Comparison of ENCODE assay signal across 14 mouse cellular contexts in the genomic region with DNA sequence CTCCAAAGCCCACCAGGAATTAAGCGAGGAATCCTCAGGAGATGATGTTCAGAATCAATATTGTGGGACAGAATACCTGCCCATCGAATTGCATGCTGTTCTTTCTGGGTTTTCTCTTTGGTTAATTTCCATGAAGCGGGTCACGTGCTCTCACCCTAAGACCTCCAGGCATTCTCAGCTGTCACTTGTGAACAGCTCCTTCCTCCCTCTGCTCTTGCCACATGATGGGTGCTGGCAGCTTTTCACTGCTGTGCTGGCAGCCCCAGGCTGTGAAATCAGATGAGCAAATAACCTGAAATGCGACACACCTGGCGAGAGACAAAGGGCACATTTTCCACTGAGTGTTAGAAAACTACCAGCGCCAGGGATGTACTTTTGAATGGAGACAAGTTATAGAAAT.
DNase-seq lines count a peak whose midpoint lies in the region; ATAC-seq and TF ChIP-seq lines count a peak whose summit lies in the region.
"Had no signal": no experiment of that assay in that cellular context is flagged by ENCODE, and none has a peak within 500 bp of the region (broad histone marks: within the 10 kb centered on the region; RNA-seq: fewer than 3 reads in every experiment).

No protein-coding gene starts in this region.

- TF ChIP-seq POLR2A in heart, adult 2 months (IDR thresholded peaks at IDR 0.05; ENCODE audit: insufficient read depth, low read depth, low read length), result no peak
- TF ChIP-seq POLR2A in myocyte (IDR thresholded peaks at IDR 0.05; ENCODE audit: insufficient read length, low read depth), result no peak

- no peak for TF ChIP-seq CTCF in heart, adult 2 months (IDR thresholded peaks at IDR 0.05)

- no peaks in the 10 kb centered on the region for H3K27me3 ChIP-seq in heart, adult 2 months (ENCODE audit: control insufficient read depth, insufficient read depth, low read length)
- no peaks in the 10 kb centered on the region for H3K27me3 ChIP-seq in midbrain, embryonic 16.5 days (ENCODE audit: control insufficient read depth, insufficient read depth, low read depth, low read length)
- H3K27me3 ChIP-seq in midbrain, embryonic 11.5 days (ENCODE audit: control insufficient read depth, insufficient read depth, low read length), result no peaks in the 10 kb centered on the region
- H3K27me3 ChIP-seq in myocyte (ENCODE audit: control insufficient read depth, insufficient read depth, insufficient read length), result no peaks in the 10 kb centered on the region
- H3K27me3 ChIP-seq: midbrain, embryonic 12.5 days; neural tube, embryonic 13.5 days had no signal

- no peak for TF ChIP-seq EP300 in heart, adult 2 months (IDR thresholded peaks at IDR 0.05; ENCODE audit: insufficient read depth, low read depth, low read length)

- no peaks in the 10 kb centered on the region for H3K79me2 ChIP-seq in heart, adult 2 months (replicated peaks; ENCODE audit: control insufficient read depth, insufficient read depth, low read length)
- no peaks in the 10 kb centered on the region for H3K79me2 ChIP-seq in myocyte (ENCODE audit: control insufficient read depth, insufficient read depth)

- no peaks in the 10 kb centered on the region for H3K36me3 ChIP-seq in heart, adult 2 months (ENCODE audit: control insufficient read depth, insufficient read depth, low read length)
- H3K36me3 ChIP-seq in midbrain, embryonic 16.5 days (ENCODE audit: control insufficient read depth, insufficient read depth, low read length), result no peaks in the 10 kb centered on the region
- no peaks in the 10 kb centered on the region for H3K36me3 ChIP-seq in midbrain, embryonic 11.5 days (ENCODE audit: control insufficient read depth, insufficient read depth, low read length)
- no peaks in the 10 kb centered on the region for H3K36me3 ChIP-seq in myocyte (ENCODE audit: control insufficient read depth, insufficient read depth)
- H3K36me3 ChIP-seq: midbrain, embryonic 12.5 days; neural tube, embryonic 13.5 days had no signal

- H3K27ac ChIP-seq in heart, adult 2 months, result no peak overlapping the region
- no peak overlapping the region for H3K27ac ChIP-seq in midbrain, embryonic 16.5 days (ENCODE audit: low read length)
- H3K27ac ChIP-seq in midbrain, embryonic 11.5 days (ENCODE audit: low read depth, low read length), result no peak overlapping the region
- H3K27ac ChIP-seq: layer of hippocampus, adult 2 months; liver, embryonic 14.5 days; midbrain, embryonic 12.5 days; neural tube, embryonic 13.5 days had no signal

- no peak overlapping the region for H3K9ac ChIP-seq in heart, adult 2 months (ENCODE audit: low read depth, low read length)
- H3K9ac ChIP-seq in midbrain, embryonic 16.5 days (ENCODE audit: low read depth, low read length), result no peak overlapping the region
- no peak overlapping the region for H3K9ac ChIP-seq in midbrain, embryonic 11.5 days (ENCODE audit: low read length)
- H3K9ac ChIP-seq: liver, embryonic 14.5 days; midbrain, embryonic 12.5 days; neural tube, embryonic 13.5 days had no signal

- intact Hi-C loops in heart, postnatal 10 days (cut with DNase I), result no loop called here
- intact Hi-C loops in heart, adult 2 months (cut with DNase I), result no loop called here

- H3K4me3 ChIP-seq in heart, adult 2 months, result no peak overlapping the region
- no peak overlapping the region for H3K4me3 ChIP-seq in midbrain, embryonic 16.5 days (ENCODE audit: low read depth, low read length)
- H3K4me3 ChIP-seq in midbrain, embryonic 11.5 days (ENCODE audit: low read depth, low read length), result no peak overlapping the region
- H3K4me3 ChIP-seq in myocyte, result no peak overlapping the region
- H3K4me3 ChIP-seq: layer of hippocampus, adult 2 months; midbrain, embryonic 12.5 days; neural tube, embryonic 13.5 days had no signal

- H3ac ChIP-seq in myocyte (ENCODE audit: control insufficient read depth, insufficient read length), result no peak overlapping the region

- 68% methylated on average over 7 of the region's 7 CpGs for WGBS in heart, adult 2 months
- WGBS in midbrain, embryonic 16.5 days, result 72% methylated on average over 7 of the region's 7 CpGs
- 84% methylated on average over 7 of the region's 7 CpGs for WGBS in midbrain, embryonic 11.5 days

- no peaks in the 10 kb centered on the region for H3K9me3 ChIP-seq in midbrain, embryonic 16.5 days (replicated peaks; ENCODE audit: control insufficient read depth, low read length, poor library complexity, severe bottlenecking)
- H3K9me3 ChIP-seq in midbrain, embryonic 11.5 days (ENCODE audit: control insufficient read depth, low read length), result no peaks in the 10 kb centered on the region
- H3K9me3 ChIP-seq: midbrain, embryonic 12.5 days; neural tube, embryonic 13.5 days had no signal

- H3K4me1 ChIP-seq in heart, adult 2 months (ENCODE audit: control insufficient read depth, insufficient read depth, low read length), result no peaks in the 10 kb centered on the region
- H3K4me1 ChIP-seq in midbrain, embryonic 16.5 days (ENCODE audit: control insufficient read depth, insufficient read depth, low read length), result no peaks in the 10 kb centered on the region
- H3K4me1 ChIP-seq in midbrain, embryonic 11.5 days (ENCODE audit: control insufficient read depth, insufficient read depth, low read length), result no peaks in the 10 kb centered on the region
- H3K4me1 ChIP-seq: midbrain, embryonic 12.5 days had no signal

- H3K4me2 ChIP-seq in midbrain, embryonic 16.5 days (ENCODE audit: low read length), result no peak overlapping the region
- H3K4me2 ChIP-seq in midbrain, embryonic 11.5 days, result no peak overlapping the region
- no peak overlapping the region for H3K4me2 ChIP-seq in myocyte (ENCODE audit: low read depth)
- H3K4me2 ChIP-seq: midbrain, embryonic 12.5 days; neural tube, embryonic 13.5 days had no signal

- DNase-seq in cerebellum, adult 11-12 months, result no peak
- DNase-seq in heart, postnatal 10 days, result peak; percentile 1 to 3
- DNase-seq in heart, adult 2 months, result no peak
- no peak for DNase-seq in midbrain, embryonic 11.5 days (ENCODE audit: low spot score, missing footprints)
- DNase-seq in kidney, adult 8-10 months, result no peak
- DNase-seq: cerebellum, adult 8-10 months; lung, postnatal 10 days had no signal

- 0 out of 2 replicates have a peak, but pooled peaks have one; percentile 26 for ATAC-seq in cerebellum, adult (ENCODE audit: insufficient number of reproducible peaks, low FRiP score, low TSS enrichment)
- peak; percentile 70 for ATAC-seq in midbrain, embryonic 16.5 days
- no peak for ATAC-seq in midbrain, embryonic 11.5 days (ENCODE audit: low FRiP score)

TF ChIP-seq in myocyte, 11 proteins besides CTCF, POLR2A, EP300 and RAD21:
- TF ChIP-seq TCF12 (IDR thresholded peaks at IDR 0.05; ENCODE audit: insufficient read depth, poor library complexity, severe bottlenecking), result peak; percentile 66
- no peak for TF ChIP-seq CEBPB (IDR thresholded peaks at IDR 0.05; ENCODE audit: insufficient read depth, poor library complexity, severe bottlenecking)
- TF ChIP-seq TCF3 (IDR thresholded peaks at IDR 0.05; ENCODE audit: insufficient read length, low read depth), result peak; percentile 56
- TF ChIP-seq MYOD1 (IDR thresholded peaks at IDR 0.05; ENCODE audit: control insufficient read depth in 1 of 3, insufficient read length in 2 of 3, low read depth in 2 of 3), result peak; percentile 83 to 96 (median 86)
- peak; percentile 81 for TF ChIP-seq USF1 (IDR thresholded peaks at IDR 0.05; ENCODE audit: low read depth)
- no peak for TF ChIP-seq E2F4 (IDR thresholded peaks at IDR 0.05; ENCODE audit: insufficient read depth)
- TF ChIP-seq POLR2AphosphoS2 (IDR thresholded peaks at IDR 0.05; ENCODE audit: insufficient read length, low read depth), result no peak
- peak; percentile 48 to 93 (median 81) for TF ChIP-seq MYOG (IDR thresholded peaks at IDR 0.05; ENCODE audit: control insufficient read depth in 1 of 3, insufficient read depth in 1 of 3, insufficient read length in 2 of 3, low read depth in 2 of 3)
- TF ChIP-seq REST (IDR thresholded peaks at IDR 0.05; ENCODE audit: insufficient read depth, insufficient read length), result no peak

Comparison
In these comparisons a context has a peak if more than half of its experiments do, and no peak if none do; other contexts are left out.
1. DNase-seq: peak in heart, postnatal 10 days (2 of 2); none in cerebellum, adult 11-12 months (single experiment), heart, adult 2 months (0 of 2), midbrain, embryonic 11.5 days (single experiment) and kidney, adult 8-10 months (0 of 2).